Mouse (Mus musculus): Measurements from ENCODE around the gene Rpl26. TPM values are rescaled to one million over a fixed set of nuclear protein-coding genes. Genes with fewer than 3 reads are reported as not detected.
"Not testable (repeated sequence)": the region's sequence is repeated elsewhere in the genome, so short reads cannot be mapped to it uniquely, and the experiment has no call there.

Gene Rpl26
- total RNA-seq, 2 experiments from 2014 or later = 894 to 903 TPM

GRCm38 (mm10) chr11:68911531-68912177, 10.3 kb downstream of the Rpl26 start:
- DNase-seq (ENCODE audit: low spot score in 2 of 2) = no peak

- no peak for DNase-seq (ENCODE audit: low spot score in 2 of 2)
Measured at GRCm38 (mm10) chr11:68914566-68914965, 13.2 kb downstream of the Rpl26 start.

- DNase-seq (ENCODE audit: low spot score in 2 of 2) = no peak
Measured at GRCm38 (mm10) chr11:68923191-68923590, 21.8 kb downstream of the Rpl26 start.

GRCm38 (mm10) chr11:68924749-68925148, 23.4 kb downstream of the Rpl26 start:
- DNase-seq (ENCODE audit: low spot score in 2 of 2) = no peak

- no peak for DNase-seq (ENCODE audit: low spot score in 2 of 2)
Measured at GRCm38 (mm10) chr11:68926981-68927380, 25.6 kb downstream of the Rpl26 start, which contains the start of gene Odf4. TSS of gene Odf4 (minus strand) at chr11:68927081.

GRCm38 (mm10) chr11:68929947-68930346, 28.6 kb downstream of the Rpl26 start:
- DNase-seq (ENCODE audit: low spot score in 2 of 2) = no peak

GRCm38 (mm10) chr11:68933885-68934507, 32.6 kb downstream of the Rpl26 start:
- DNase-seq (ENCODE audit: low spot score in 2 of 2) = no peak

- DNase-seq (ENCODE audit: low spot score in 2 of 2) = not testable (repeated sequence)
Measured at GRCm38 (mm10) chr11:68936951-68937350, 35.6 kb downstream of the Rpl26 start.

- DNase-seq (ENCODE audit: low spot score in 2 of 2) = peak; percentile 71 to 81
Measured at GRCm38 (mm10) chr11:68939451-68940304, 38.3 kb downstream of the Rpl26 start.

- no peak for DNase-seq (ENCODE audit: low spot score in 2 of 2)
Measured at GRCm38 (mm10) chr11:68940516-68940915, 39.1 kb downstream of the Rpl26 start.

- DNase-seq (ENCODE audit: low spot score in 2 of 2) = no peak
Measured at GRCm38 (mm10) chr11:68942731-68943130, 41.3 kb downstream of the Rpl26 start.

GRCm38 (mm10) chr11:68945245-68945644, 43.9 kb downstream of the Rpl26 start:
- DNase-seq (ENCODE audit: low spot score in 2 of 2) = no peak

GRCm38 (mm10) chr11:68946001-68946400, 44.6 kb downstream of the Rpl26 start:
- no peak for DNase-seq (ENCODE audit: low spot score in 2 of 2)

- peak; percentile 60 to 71 for DNase-seq (ENCODE audit: low spot score in 2 of 2)
Measured at GRCm38 (mm10) chr11:68946806-68947440, 45.5 kb downstream of the Rpl26 start.

GRCm38 (mm10) chr11:68947542-68947993, 46.2 kb downstream of the Rpl26 start:
- peak in 1 of 2 experiments; percentile 38 for DNase-seq (ENCODE audit: low spot score in 2 of 2)

- no peak for DNase-seq (ENCODE audit: low spot score in 2 of 2)
Measured at GRCm38 (mm10) chr11:68953903-68954302, 52.5 kb downstream of the Rpl26 start.

GRCm38 (mm10) chr11:68954408-68954807, 53.0 kb downstream of the Rpl26 start:
- no peak for DNase-seq (ENCODE audit: low spot score in 2 of 2)

GRCm38 (mm10) chr11:68955473-68955872, 54.1 kb downstream of the Rpl26 start:
- no peak for DNase-seq (ENCODE audit: low spot score in 2 of 2)

GRCm38 (mm10) chr11:68956107-68956506, 54.7 kb downstream of the Rpl26 start:
- DNase-seq (ENCODE audit: low spot score in 2 of 2) = no peak

All from left cerebral cortex, adult 18-20 months (tissue).